Mouse (Mus musculus): ENCODE results near the gene Cradd. TPM values are rescaled to one million over a fixed set of nuclear protein-coding genes. Genes with fewer than 3 reads are reported as not detected.

Cradd gene
- polyA plus RNA-seq, 2 experiments, result 3.2 to 3.6 TPM

GRCm38 (mm10) chr10:95139645-95140044 lies 184.3 kb downstream of the Cradd start:
- no peak for DNase-seq (ENCODE audit: low read depth in 3 of 3, low spot score in 3 of 3)
- no peak for TF ChIP-seq EP300 (IDR thresholded peaks at IDR 0.05; ENCODE audit: low read depth)
- no peak for TF ChIP-seq CTCF (IDR thresholded peaks at IDR 0.05; ENCODE audit: low read depth)
- Histone ChIP-seq H3K4me2 (ENCODE audit: low read depth) (no peak overlapping the region), H3K9ac (replicated peaks) (no peak overlapping the region), H3K4me1 (replicated peaks; ENCODE audit: control insufficient read depth in 2 of 2, insufficient read depth in 2 of 2, low read length in 1 of 2) (0 out of 4 replicates have a peak, but pooled peaks cover 0 to 3% of the 10 kb centered on the region in 2 experiments), H3K27me3 (ENCODE audit: control insufficient read depth, insufficient read depth, low read length) (no peaks in the 10 kb centered on the region), H3K36me3 (replicated peaks; ENCODE audit: control insufficient read depth, insufficient read depth, low read depth) (no peaks in the 10 kb centered on the region), H3K9me3 (ENCODE audit: control insufficient read depth, low read length) (no peaks in the 10 kb centered on the region), H3K27ac (no peak overlapping the region), H3K4me3 (ENCODE audit: insufficient read depth in 1 of 2, low read depth in 2 of 2, low read length in 2 of 2) (no peak overlapping the region)
- 66% methylated on average over 8 of the region's 8 CpGs for WGBS (ENCODE audit: insufficient replicate concordance)
- no peak for ATAC-seq (ENCODE audit: insufficient read depth)

GRCm38 (mm10) chr10:95133057-95133456 lies 190.9 kb downstream of the Cradd start:
- H3K4me1 ChIP-seq (replicated peaks; ENCODE audit: control insufficient read depth in 2 of 2, insufficient read depth in 2 of 2, low read length in 1 of 2), result no peaks in the 10 kb centered on the region
- no peak overlapping the region for H3K9ac ChIP-seq (replicated peaks)
- TF ChIP-seq EP300 (IDR thresholded peaks at IDR 0.05; ENCODE audit: low read depth) (no peak), CTCF (IDR thresholded peaks at IDR 0.05; ENCODE audit: low read depth) (no peak)
- no peak overlapping the region for H3K27ac ChIP-seq
- no peak overlapping the region for H3K4me2 ChIP-seq (ENCODE audit: low read depth)
- H3K9me3 ChIP-seq (ENCODE audit: control insufficient read depth, low read length), result no peaks in the 10 kb centered on the region
- no peaks in the 10 kb centered on the region for H3K36me3 ChIP-seq (replicated peaks; ENCODE audit: control insufficient read depth, insufficient read depth, low read depth)
- 69% methylated on average over 4 of the region's 4 CpGs for WGBS (ENCODE audit: insufficient replicate concordance)
- no peak overlapping the region for H3K4me3 ChIP-seq (ENCODE audit: insufficient read depth in 1 of 2, low read depth in 2 of 2, low read length in 2 of 2)
- DNase-seq (ENCODE audit: low read depth in 3 of 3, low spot score in 3 of 3) (no peak), ATAC-seq (ENCODE audit: insufficient read depth) (no peak)
- no peaks in the 10 kb centered on the region for H3K27me3 ChIP-seq (ENCODE audit: control insufficient read depth, insufficient read depth, low read length)

Other genes with a start within 250 kb of the Cradd start
- 1.4 and 1.5 TPM in 2 replicates for gene Socs2, start 93.0 kb upstream of the Cradd start, polyA plus RNA-seq (2012; rRNA removed)
- gene Socs2, start 93.0 kb upstream of the Cradd start, polyA plus RNA-seq (2014; fragmentation: Nextera tagmentation; extraction: Ambion mirVana), result 4.9 and 5.4 TPM in 2 replicates
- gene Mrpl42, start 177.8 kb upstream of the Cradd start, polyA plus RNA-seq (2012; rRNA removed), result 110 and 137 TPM in 2 replicates
- gene Mrpl42, start 177.8 kb upstream of the Cradd start, polyA plus RNA-seq (2014; fragmentation: Nextera tagmentation; extraction: Ambion mirVana), result 217 and 225 TPM in 2 replicates
- 50.1 and 78.2 TPM in 2 replicates for gene Ube2n, start 191.0 kb upstream of the Cradd start, polyA plus RNA-seq (2012; rRNA removed)
- gene Ube2n, start 191.0 kb upstream of the Cradd start, polyA plus RNA-seq (2014; fragmentation: Nextera tagmentation; extraction: Ambion mirVana), result 134 and 137 TPM in 2 replicates
- gene Nudt4, start 240.0 kb upstream of the Cradd start, polyA plus RNA-seq (2012; rRNA removed), result 30.0 and 49.7 TPM in 2 replicates
- 95.5 and 106 TPM in 2 replicates for gene Nudt4, start 240.0 kb upstream of the Cradd start, polyA plus RNA-seq (2014; fragmentation: Nextera tagmentation; extraction: Ambion mirVana)